Mouse (Mus musculus) Patski (cell line): ENCODE data around the gene BC028528. TPM values are rescaled to one million over a fixed set of nuclear protein-coding genes. Genes with fewer than 3 reads are reported as not detected.

Source experiments
- ATAC-seq: fragments of 100-300 bp; one replicate; pipeline ENCODE4 v1.8.0; 2021
- CTCF ChIA-PET: fragments of 350-600 bp; sonication (Branson Sonifier 250); formaldehyde crosslinking; loops from one replicate; lab custom pipeline; 2022; ENCODE audit warnings: inconsistent platforms; lab: Charles Lee
- POLR2A ChIA-PET: fragments of 350-600 bp; sonication (Branson Sonifier 250); formaldehyde crosslinking; loops from one replicate; lab custom pipeline; 2022; ENCODE audit warnings: antibody characterized with exemption, inconsistent platforms; lab: Charles Lee
- DNase-seq: peaks from one replicate; pipeline ENCODE4 v3.0.0-alpha.2; 2011; ENCODE audit warnings: low read depth, low spot score
- H3K27me3 ChIP-seq: fragments of 371-371 bp; one replicate; pipeline ENCODE4 v1.5.1; 2021
- CTCF ChIP-seq: fragments of 100-300 bp; IDR thresholded peaks from one replicate; pipeline ENCODE4 v1.5.1; 2021
- in situ Hi-C: fragments of 300-500 bp; cut with MboI; formaldehyde crosslinking; loops from 3 replicates; pipeline ENCODE4 v1.11.1; 2018; ENCODE audit warnings: low pct_unique_long_range_greater_than_20kb, mixed read lengths
- polyA plus RNA-seq: library from polyadenylated mRNA; unstranded; gene quantifications from one replicate; pipeline ENCODE4 v1.2.3, GENCODE M21; 2021

BC028528 gene
- polyA plus RNA-seq, 1 experiment from 2014 or later = 0.67 TPM

GRCm38 (mm10) chr3:95907613-95908012, 15.8 kb upstream of the BC028528 start:
- DNase-seq = peak; percentile 100
- CTCF ChIA-PET = interaction anchor here (0.9 to 6.0 kb wide), 22 partner anchors 9 to 220 kb away, joined by 3 to 46 read pairs (median 5); partner anchors contain the start of genes Adamtsl4, Ciart and Mrps21
- no peaks in the 10 kb centered on the region for H3K27me3 ChIP-seq
- ATAC-seq = peak; percentile 63
- in situ Hi-C loops = no loop called here
- POLR2A ChIA-PET = interaction anchor here (0.6 to 2.1 kb wide), 7 partner anchors 16 to 269 kb away, joined by 3 to 16 read pairs (median 5); partner anchors contain the start of gene Ciart
- no peak for TF ChIP-seq CTCF

GRCm38 (mm10) chr3:95906860-95907259, 15.1 kb upstream of the BC028528 start:
- CTCF ChIA-PET = interaction anchor here (0.6 to 6.0 kb wide), 30 partner anchors 9 to 404 kb away, joined by 3 to 46 read pairs (median 5); partner anchors contain the start of genes Adamtsl4, Ciart and Mrps21
- in situ Hi-C loops = no loop called here
- no peak for ATAC-seq
- TF ChIP-seq CTCF = no peak
- POLR2A ChIA-PET = interaction anchor here (1.0 to 3.8 kb wide), 7 partner anchors 13 to 34 kb away, joined by 3 to 16 read pairs (median 6); partner anchors contain the start of genes Aph1a and Ciart
- no peaks in the 10 kb centered on the region for H3K27me3 ChIP-seq
- no peak for DNase-seq

- no peak for DNase-seq
- ChIA-PET POLR2A (interaction anchor here (0.6 to 3.8 kb wide), 9 partner anchors 10 to 41 kb away, joined by 3 to 16 read pairs (median 5); partner anchors contain the start of genes Aph1a and Ciart), CTCF (interaction anchor here (0.6 to 6.0 kb wide), 24 partner anchors 8 to 403 kb away, joined by 3 to 46 read pairs (median 6); partner anchors contain the start of genes Aph1a, Ciart and Mrps21)
- in situ Hi-C loops = no loop called here
- TF ChIP-seq CTCF = no peak
- ATAC-seq = peak; percentile 24
- no peaks in the 10 kb centered on the region for H3K27me3 ChIP-seq
Observed at GRCm38 (mm10) chr3:95905940-95906492, 14.2 kb upstream of the BC028528 start.

- ChIA-PET CTCF (interaction anchor here (1.0 to 6.0 kb wide), 20 partner anchors 7 to 61 kb away, joined by 3 to 46 read pairs (median 8); partner anchors contain the start of genes Aph1a, Ciart and Mrps21), POLR2A (interaction anchor here (0.6 to 3.8 kb wide), 9 partner anchors 9 to 41 kb away, joined by 3 to 16 read pairs (median 5); partner anchors contain the start of genes Aph1a and Ciart)
- ATAC-seq = peak; percentile 45
- no peak for TF ChIP-seq CTCF
- in situ Hi-C loops = no loop called here
- no peaks in the 10 kb centered on the region for H3K27me3 ChIP-seq
- peak; percentile 71 for DNase-seq
Observed at GRCm38 (mm10) chr3:95905146-95905939, 13.5 kb upstream of the BC028528 start.

DNA sequence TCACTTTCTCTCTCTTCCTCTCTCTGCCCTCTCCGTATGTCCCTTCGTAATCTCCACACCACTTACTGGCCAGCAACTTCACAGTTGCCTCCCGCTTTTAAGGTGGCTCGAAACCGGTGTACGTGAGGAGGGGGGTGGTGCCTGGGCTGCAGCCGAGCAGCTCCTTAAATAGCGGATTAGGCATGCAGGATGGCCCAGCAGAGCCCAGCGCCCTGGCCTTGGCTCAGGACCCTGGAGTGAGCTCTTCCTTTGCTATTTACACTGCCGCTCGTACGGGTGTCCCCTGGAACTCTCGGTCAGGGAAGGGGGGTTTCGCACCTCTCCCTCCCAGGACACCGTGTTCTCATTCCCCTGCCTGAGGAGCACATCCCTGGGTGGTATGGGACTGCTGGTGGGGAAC, 12.8 kb upstream of the BC028528 start, which contains the start of gene Car14:
Car14 (minus strand) TSS at position 124 of the 400 bp plus-strand sequence.
- ATAC-seq = no peak
- in situ Hi-C loops = no loop called here

GRCm38 (mm10) chr3:95903753-95904502, 12.1 kb upstream of the BC028528 start:
- CTCF ChIA-PET = interaction anchor here (1.4 to 6.0 kb wide), 2 partner anchors 12 to 21 kb away, joined by 5 to 46 read pairs; partner anchors contain the start of gene Ciart

More for the DNA sequence above, 12.8 kb upstream of the BC028528 start, which contains the start of gene Car14:
- POLR2A ChIA-PET = interaction anchor here (3.8 kb wide), 1 partner anchor 11 kb away, joined by 16 read pairs; the partner anchor contains the start of gene Aph1a
- no peak for DNase-seq
- no peak for TF ChIP-seq CTCF
- H3K27me3 ChIP-seq = no peaks in the 10 kb centered on the region
- CTCF ChIA-PET = interaction anchor here (3.7 to 6.0 kb wide), 2 partner anchors 15 to 22 kb away, joined by 22 to 46 read pairs; partner anchors contain the start of gene Ciart

GRCm38 (mm10) chr3:95902643-95903042, 10.8 kb upstream of the BC028528 start:
- no peak for ATAC-seq
- DNase-seq = no peak
- no peaks in the 10 kb centered on the region for H3K27me3 ChIP-seq
- POLR2A ChIA-PET = interaction anchor here (0.7 kb wide), 1 partner anchor 48 kb away, joined by 7 read pairs; no protein-coding TSS in a partner anchor
- no peak for TF ChIP-seq CTCF
- in situ Hi-C loops = no loop called here
- CTCF ChIA-PET = interaction anchor here (1.4 to 6.0 kb wide), 2 partner anchors 14 to 20 kb away, joined by 5 to 46 read pairs; partner anchors contain the start of gene Ciart

More at GRCm38 (mm10) chr3:95903753-95904502, 12.1 kb upstream of the BC028528 start:
- DNase-seq (no peak), ATAC-seq (no peak)
- in situ Hi-C loops = no loop called here
- POLR2A ChIA-PET = interaction anchor here (1.0 to 3.8 kb wide), 2 partner anchors 10 to 22 kb away, joined by 3 to 16 read pairs; partner anchors contain the start of genes Aph1a and Ciart
- TF ChIP-seq CTCF = no peak
- no peaks in the 10 kb centered on the region for H3K27me3 ChIP-seq

DNA sequence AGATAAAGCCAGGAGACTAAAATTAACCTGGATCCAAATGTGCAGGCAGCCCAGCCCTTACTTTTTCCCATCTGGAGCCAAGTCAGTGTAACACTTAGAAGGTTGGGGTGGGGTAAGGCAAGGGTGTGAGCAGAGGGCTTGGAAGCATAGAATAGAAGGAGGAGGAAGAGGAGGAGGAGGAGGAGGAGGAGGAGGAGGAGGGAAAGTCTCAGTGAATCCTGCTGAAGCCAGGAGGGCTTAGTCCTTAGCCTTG, 10.5 kb upstream of the BC028528 start:
- no peak for TF ChIP-seq CTCF
- POLR2A ChIA-PET = no interaction called here
- in situ Hi-C loops = no loop called here
- DNase-seq = no peak
- CTCF ChIA-PET = no interaction called here
- ATAC-seq = no peak
- H3K27me3 ChIP-seq = no peaks in the 10 kb centered on the region

DNA sequence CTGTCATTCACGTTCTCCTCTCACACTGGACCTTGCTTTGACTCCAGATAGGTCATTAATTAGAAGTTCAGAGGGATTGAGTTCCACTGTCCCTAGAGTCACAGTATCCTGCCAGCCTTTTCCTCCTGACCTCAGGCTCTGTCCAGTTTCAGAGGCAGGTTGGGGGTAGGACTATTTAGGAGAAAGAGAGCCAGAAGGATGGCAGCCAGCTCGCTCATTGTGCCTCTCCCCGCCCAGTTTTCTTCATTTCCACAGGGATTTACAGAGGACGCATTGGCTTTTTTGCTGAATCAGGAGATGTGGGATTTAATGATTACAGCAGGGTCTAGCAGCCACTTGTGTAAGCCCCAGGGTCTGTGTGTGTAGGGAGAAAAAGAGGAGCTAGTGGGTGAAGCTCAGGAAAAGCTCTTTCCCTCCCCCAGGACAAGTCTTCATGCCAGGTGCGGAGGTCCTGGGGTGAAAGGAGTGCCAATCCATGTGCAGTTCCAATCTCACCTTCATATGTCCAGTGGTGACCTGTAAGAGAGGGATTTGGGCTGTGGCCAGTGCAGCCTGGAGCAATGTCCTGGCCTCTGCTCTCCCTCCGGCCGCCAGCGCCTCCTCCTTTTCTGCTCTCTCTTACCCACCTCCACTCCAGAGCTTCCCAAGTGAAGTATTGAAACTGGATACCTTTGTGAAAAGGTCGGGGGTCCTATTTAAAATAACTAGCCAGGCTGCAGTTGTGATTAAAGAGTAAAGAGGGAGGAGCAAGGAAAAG, 10.0 kb upstream of the BC028528 start:
- no peaks in the 10 kb centered on the region for H3K27me3 ChIP-seq
- in situ Hi-C loops = no loop called here
- no peak for DNase-seq
- CTCF ChIA-PET = interaction anchor here (0.9 to 1.2 kb wide), 3 partner anchors 9 to 33 kb away, joined by 3 to 4 read pairs (median 4); no protein-coding TSS in a partner anchor
- no peak for ATAC-seq
- POLR2A ChIA-PET = interaction anchor here (2.3 kb wide), 1 partner anchor 19 kb away, joined by 4 read pairs; the partner anchor contains the start of gene Ciart
- TF ChIP-seq CTCF = no peak
